Mouse (Mus musculus): ENCODE results near the gene Abca8b.
"Not testable (repeated sequence)": the region's sequence is repeated elsewhere in the genome, so short reads cannot be mapped to it uniquely, and the experiment has no call there.

Abca8b gene

DNA sequence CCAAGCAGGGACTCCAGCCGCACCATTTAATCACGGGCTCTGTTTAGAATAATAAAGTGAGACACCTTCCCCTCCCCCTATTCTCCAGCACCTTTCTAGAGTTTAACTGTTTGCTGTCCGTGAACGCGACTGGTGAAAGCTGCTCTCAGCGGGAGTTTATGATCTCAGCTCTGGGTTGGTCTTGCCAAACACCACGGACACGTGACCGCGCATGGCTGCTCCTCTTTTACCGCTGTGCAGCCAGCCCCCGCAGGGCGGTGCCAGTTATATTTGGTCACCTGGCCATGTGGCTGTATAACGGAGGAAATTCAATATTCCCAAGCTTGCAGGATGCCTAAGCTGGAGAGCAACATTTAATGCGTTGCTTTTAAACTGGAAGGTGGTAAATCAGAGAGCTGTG is at the start of gene Abca8b:
Abca8b (minus strand) TSS at position 222 of the 400 bp plus-strand sequence.
- no peak for DNase-seq (ENCODE audit: low read depth, low spot score)

DNA sequence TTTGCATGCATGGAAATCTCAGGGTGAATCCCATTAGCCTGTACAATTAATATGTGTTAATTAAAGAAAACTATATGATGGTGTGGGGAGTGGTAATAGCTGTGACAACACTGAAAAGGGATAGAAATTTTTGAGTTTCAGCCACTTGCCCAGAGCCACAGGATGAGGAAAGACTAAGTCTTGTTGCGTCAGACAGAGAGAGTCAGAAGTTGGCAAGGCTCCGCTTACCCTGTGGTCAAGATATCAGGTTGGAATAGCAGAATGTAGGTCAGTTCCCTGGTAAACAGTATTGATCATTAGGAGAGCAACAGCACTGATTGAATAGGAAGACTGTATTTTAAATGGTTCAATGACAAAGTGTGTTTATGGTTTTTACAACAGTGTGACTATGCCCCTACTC is 42.1 kb upstream of the Abca8b start:
- no peak for DNase-seq (ENCODE audit: low read depth, low spot score)

DNA sequence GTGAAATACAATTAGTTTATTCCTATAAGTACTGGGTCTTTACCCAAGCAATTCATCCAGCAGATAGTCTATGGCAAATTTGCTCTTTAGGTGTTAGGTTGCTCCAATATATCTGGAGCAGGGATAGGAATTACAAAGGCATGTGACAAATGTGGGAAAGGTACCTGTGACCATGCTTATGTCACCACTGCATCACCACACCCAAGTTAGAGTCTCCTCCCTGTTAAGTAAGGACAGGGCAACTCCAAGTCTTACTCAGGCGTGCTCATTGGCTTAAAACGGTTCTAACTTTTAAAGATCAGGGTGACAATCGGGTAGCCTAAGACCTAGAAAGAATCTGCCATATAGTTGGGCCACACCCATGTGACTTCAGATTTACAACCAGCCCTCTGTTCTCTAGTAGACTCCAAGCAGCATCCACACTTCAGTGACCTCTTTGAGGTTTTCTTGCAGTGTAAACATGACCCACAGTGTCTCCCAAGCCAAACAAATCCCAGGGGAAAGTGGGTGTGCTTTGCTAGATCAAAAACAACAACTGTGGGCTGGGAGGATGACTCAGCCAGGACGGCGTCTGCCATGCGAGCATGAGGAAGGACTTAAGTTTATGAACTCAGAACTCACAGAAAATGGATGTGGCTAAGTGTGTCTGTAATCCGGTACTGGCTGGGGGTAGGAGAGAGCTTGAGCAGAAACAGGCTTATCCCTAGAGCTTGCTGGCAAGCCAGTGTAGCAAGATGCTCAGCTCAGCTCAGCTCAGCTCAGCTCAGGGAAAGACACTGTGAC is 33.5 kb upstream of the Abca8b start:
- no peak for DNase-seq (ENCODE audit: low read depth, low spot score)

DNA sequence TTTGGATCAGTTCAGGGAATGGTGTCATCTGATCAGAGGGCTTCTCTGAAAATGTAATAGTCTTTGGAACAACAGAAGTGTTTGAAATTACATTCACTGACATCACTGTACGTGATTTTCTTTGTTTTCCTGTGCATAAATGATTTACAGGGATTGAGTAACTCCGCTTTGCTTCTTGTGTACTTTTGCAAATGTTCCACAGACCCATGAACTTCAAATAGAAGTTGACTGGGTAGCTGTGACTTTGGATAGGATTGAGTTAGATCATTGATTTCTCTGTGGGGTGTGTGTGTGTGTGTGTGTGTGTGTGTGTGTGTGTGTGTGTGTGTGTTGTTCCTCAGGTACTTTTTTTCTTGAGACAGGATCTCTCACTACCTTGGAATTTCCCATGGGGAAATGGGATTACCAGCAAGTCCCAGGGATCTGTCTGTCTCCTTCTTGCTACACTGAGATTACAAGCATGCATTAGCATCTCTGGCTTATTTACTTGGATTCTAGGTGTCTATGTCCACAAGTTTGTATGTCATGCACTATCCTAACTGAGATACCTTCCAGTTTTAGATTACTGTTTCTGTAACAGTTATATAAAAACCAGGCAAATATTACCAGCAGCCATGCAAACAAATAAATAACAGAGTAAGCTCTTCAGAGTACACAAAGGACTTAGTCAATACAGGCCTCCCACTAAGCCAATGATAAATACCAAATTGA is 15.3 kb upstream of the Abca8b start:
- no peak for DNase-seq (ENCODE audit: low read depth, low spot score)

DNA sequence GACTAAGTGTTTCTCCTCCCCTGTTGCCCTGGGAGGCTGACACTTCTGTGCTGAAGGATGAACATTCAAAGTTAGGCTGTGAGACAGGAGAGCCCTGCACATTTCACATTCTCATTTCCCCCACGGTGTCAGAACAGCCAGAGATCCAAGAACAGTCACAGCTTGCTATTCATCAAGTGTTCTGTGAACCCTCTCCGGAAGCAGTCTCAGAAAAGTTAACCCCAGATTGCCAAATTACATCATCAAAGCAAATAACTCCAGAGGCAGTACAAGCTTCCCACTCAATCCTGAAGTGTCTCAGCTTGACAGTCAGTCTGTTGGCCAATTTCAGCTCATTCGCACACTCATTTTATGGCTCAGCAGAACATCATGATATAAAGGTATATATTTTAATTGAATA is 632 bp downstream of the Abca8b start:
- DNase-seq (ENCODE audit: low read depth, low spot score) = no peak

DNA sequence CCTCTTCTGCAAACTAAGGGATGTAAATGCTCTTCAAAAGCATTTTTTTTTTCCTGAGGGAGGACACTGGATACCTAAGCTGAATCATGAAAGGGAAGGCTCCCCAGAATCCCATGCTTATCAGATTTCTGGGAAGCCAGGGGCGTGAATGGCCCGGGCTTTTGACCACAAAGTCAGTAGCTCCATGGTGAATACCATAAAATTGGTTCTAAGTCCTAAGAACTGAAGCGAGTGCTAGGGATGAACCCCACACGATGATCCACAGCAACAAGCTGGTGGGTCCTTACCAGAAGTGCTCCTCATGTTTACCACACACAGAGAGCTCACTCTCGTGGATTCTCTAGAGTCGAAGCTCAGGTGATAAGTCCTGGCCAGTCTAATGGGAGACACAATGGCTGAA is 1.6 kb downstream of the Abca8b start:
- no peak for DNase-seq (ENCODE audit: low read depth, low spot score)

DNA sequence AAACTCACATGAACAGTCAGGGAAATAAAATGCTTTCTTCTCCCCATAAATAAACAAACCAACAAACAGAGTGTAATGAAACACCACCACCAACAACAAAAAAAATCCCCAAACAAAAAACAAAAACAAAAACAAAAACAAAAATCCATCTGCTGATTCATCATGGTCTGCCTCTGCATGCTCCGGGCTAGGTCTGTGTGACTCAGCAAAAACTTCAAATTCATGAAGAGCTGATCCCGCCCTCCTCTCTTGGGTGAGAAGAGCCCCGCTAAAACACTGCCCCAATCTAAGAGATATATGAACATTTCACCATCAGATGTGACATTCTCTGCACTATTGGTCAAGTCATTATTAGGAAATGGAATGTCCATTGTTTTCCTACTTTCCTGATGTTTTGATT is 4.4 kb downstream of the Abca8b start:
- DNase-seq (ENCODE audit: low read depth, low spot score) = peak; percentile 3

DNA sequence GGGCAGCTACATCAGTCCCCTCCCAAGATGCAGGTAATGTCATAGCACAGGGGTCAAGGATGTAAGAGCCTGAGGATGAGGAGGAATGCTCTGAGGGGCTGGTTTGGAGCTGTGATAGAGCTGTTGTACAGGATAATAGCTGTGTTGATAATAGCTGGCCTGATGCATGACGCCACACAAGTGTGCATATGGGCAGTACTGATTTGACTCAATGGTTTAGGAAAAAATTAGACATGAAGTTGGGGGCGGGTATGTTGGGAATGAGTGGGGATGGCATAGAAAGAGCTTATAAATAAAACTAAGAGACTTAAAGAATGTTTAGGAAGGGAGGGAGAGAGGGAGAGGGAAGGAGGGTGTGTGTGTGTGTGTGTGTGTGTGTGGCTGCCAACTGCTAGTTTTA is 5.4 kb downstream of the Abca8b start:
- DNase-seq (ENCODE audit: low read depth, low spot score) = no peak

DNA sequence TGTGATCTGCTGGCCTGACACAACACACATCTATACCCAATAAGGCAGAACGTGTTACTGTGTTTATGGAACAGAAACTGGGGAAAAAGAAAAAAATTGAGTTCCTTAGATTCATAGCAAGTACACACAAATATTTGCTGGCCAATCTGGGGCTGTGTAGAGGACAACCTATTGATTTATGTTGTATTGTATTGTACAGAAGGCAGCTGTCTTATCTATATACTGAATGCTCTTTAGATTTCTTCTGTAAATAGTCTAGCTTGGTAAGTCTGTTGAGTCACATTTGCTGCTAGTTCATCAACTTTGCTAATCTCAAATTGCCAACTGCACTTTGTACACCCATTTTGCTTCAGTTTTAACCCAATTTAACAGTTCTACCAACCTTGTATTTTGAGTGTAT is 7.5 kb downstream of the Abca8b start:
- DNase-seq (ENCODE audit: low read depth, low spot score) = no peak

DNA sequence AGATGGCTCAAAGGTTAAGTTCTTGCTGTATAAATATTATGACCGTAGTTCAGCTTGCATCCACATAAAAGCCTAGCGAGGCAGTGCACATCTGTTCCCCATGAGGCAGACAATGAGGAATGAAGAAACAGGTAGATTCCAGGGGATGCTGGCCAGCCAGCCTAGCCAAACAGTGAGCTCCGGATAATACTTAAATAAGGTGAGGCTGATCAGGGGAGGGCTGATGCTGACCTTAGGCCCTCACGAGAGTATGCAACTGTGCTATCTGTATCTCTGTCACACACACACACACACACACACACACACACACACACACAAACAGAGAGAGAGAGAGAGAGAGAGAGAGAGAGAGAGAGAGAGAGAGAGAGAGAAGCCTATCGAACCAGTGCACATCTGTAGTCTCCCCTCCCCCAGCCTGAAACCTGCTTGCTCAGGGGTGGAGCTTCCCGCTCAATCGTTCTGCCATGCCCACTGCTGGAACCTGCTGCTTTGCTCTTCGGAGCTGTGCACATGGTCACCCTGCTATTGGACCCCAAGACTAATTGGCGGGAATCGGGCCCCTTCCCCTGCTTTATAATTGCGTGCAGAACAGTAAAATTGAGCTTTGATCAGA is 8.1 kb downstream of the Abca8b start:
- DNase-seq (ENCODE audit: low read depth, low spot score) = not testable (repeated sequence)

DNA sequence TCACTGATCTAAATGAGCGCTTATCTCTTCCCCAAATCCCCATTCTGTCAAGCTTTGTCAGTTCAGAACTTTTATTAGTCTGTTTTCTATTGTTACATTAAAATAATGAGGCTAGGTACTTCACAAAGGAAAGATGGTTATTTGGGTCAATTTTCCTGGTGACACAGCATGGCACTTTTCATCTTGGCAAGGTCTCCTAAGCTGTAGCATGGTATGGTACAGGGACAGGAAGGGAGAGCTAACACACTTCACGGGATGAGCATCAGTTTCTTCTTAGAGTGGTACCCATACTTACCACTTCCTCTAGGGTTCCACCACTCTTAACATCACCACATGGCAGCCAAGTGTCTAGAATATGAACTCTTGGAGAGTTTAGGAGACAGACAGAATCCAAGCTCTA is 13.8 kb downstream of the Abca8b start:
- no peak for DNase-seq (ENCODE audit: low read depth, low spot score)

DNA sequence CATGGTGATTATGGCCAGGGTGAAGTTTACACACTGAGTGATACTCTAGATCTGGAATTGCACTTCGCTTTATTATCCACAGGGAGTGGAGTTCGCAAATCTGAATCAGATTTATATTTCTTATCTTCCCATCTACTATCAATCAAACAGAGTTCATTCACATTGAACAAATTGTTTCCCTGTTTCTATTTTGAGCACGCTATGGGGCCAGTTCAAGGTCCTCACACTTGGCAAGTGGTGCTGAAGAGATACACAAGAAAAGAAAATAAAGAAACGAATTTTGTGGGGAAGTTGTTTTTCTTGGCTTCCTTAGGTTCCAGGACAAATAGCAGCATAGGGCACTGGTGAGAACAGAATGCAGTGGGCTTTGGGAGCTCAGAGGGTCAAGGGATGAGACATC is 25.1 kb downstream of the Abca8b start:
- DNase-seq (ENCODE audit: low read depth, low spot score) = no peak

DNA sequence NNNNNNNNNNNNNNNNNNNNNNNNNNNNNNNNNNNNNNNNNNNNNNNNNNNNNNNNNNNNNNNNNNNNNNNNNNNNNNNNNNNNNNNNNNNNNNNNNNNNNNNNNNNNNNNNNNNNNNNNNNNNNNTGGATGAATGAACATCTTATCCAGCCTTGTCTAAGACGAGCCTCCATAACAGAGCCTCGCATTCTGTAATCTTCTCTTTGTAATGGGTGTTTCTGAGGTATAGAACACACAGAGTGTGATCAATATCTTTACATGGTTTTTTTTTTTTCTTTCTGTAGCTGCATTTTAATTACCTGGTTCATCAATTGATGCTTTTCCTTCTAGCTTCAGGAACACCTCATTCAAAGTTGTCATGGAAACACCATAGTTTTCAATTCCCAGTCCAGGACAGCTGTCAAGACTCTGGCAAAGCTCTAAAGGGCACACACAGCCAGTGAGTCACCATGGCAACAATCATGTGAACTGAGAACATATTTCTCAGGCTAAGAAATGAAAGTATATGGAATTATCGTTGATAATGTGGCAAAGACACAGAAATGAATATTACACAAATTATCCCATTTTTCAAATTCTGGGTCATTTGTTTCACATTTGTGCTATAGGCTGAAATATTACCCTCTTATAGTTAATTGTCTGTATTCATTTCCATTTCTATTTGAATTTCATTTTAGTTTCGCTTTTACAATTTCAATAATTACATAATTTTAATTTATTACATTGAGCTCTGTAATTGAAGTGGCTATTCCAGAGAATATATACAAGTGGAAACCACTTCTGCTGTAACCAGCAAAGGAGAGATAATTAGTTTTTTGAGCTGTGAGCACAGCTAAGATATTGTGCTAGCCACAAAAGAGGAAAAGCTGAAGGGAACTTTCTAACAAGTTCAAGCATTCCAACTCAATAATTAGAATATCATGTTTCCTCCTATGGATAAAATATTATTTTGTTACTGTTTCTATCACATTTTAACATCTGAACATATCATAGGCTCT is 33.9 kb downstream of the Abca8b start:
- DNase-seq (ENCODE audit: low read depth, low spot score) = no peak

DNA sequence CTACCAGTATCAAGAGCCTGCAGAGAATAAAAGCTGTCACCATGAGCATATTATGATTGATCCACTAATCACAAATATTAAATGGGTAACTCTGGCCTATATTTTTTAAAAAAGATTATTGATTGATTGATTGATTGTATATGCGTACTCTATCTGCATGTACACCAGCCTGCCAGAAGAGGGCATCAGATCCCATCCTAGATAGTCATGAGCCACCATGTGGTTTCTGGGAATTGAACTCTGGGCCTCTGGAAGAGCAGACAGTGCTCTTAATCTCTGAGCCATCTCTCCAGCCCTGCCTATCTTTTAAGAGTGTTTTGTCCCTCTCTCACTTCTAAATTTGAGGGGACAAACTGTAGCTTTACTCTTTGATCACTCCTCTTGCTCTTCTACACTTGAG is 40.5 kb downstream of the Abca8b start:
- DNase-seq (ENCODE audit: low read depth, low spot score) = no peak

DNA sequence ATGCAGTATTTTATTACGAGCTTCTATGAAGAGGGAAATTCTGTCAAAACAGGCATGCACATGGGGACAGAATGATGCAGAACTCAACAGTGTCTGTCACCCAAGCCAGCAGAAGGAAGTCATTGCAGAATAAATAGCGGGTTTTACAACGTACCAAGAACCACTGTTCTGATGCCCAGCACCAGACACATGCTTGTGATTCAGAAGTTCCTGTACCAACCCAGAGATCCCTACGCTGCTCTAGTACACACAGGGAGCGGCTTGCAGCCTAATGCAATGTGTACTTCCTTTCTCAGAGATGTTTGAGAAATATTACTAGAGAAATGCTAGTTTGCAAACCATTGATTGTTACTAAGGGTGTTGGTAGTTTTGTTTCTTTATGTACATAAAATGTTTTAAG is 58.7 kb downstream of the Abca8b start:
- DNase-seq (ENCODE audit: low read depth, low spot score) = no peak

DNA sequence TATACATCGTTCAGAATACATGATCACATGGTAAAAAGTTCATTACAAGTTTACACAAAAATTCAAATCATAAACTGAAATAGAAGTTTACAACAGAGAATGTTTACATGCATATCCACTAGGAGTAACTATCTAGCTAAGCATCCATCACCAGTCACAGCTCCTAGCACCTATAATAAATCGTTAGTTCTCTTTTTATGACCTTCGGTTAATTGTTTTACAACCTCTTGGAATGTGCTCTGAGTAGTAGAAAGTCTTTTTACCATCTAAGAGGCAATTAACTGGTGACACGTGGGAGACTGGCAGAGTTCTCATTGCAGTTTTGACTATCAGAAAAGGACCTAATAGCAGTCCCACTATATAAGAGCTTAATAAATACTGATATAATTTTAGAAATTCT is 62.4 kb downstream of the Abca8b start:
- not testable (repeated sequence) for DNase-seq (ENCODE audit: low read depth, low spot score)

DNA sequence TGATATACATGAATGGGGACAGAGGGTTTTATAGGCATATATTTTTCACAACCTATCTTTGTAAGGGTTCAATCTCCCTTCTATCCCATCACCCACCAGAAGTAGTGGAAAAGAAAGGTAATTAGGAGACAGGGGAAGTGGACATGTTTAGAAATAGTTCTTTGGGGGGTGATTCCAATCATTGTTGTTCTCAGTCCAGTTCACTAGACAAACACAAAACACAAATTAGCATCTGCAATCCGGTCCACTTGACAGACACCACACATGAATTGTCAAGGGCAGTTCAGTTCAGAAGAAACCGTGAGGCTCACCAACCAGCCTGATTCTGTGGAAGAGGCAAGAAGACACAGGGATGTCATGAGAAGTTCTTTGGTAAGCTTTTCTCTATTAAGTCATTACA is 67.2 kb downstream of the Abca8b start:
- no peak for DNase-seq (ENCODE audit: low read depth, low spot score)

DNA sequence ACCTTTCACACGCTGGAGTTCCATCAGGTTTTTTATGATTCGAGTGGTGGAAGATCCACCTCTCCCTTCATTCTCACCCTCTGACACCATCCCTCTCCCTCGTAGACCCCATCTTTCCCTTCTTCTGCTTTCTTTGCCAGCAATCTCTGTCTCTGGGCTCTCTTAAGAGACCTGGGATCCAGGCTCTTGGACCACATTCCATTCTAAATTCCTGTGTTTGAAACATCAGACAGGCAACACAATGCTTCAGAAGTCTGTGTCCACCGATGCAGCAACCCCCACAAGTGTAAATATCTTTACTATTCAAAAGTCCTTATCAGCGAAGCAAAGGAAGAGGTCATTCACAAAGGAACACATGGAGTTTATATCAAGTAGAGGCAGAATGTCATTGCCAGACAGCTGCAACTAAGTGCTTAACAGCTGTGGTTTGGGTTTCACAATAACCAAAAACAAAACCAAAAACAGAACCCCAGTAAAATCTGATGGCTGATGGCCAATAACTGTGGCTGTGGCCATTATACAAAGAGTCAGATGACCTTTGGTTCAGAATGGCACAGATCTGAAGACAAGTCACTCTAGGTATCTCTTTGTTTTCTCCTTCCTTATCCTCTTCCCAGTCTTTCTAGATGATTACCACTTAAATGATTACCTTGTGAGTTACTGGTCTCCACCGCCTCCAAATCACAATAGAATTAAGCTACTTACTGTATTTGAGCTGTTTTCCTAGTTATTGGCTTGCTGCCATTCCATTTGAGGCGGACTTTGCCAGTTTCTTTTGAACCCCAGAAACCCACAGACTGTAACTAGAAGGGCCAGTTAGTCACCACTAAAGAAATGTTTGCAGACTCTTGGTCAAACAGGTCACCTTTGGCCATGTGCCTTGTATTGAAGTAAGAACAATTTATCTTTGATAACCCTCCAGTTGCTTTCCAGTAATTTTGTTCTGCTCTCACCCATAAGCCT is 68.6 kb downstream of the Abca8b start:
- no peak for DNase-seq (ENCODE audit: low read depth, low spot score)

DNA sequence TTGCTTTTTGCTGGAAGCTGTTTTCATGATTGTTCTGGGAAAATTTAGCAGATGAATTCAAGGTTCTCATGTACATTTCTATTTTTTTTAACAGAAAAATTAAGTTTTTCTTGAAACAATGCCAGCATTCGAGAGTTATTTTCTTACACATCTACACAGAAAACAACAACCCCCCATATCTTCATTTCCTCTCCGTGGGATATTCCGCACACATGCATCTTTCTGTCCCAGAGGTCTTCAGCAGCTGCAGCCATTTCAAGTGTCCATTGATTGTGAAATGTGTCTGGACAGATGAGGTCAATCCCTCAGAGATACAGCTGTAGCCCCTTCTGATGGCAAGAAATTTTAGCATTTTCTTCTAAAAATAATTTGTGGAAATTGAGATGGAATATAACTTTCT is 73.4 kb downstream of the Abca8b start:
- DNase-seq (ENCODE audit: low read depth, low spot score) = no peak

DNA sequence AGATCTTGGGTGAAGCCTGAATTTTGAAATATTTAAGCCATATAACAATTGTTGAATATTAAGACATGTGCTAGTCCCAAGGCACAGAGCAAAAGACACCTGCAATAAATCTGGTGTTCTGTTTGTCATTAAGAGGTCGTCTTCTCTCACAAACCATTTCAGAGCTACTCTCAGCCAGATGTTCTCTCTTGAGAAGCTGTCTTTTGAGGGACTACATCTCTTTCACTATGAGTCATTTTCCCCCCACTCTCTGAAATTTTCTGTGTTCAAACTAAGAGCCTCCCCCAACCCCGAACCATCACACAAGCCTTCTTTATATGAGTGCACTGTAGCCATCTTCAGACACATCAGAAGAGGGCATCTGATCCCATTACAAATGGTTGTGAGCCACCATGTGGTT is 76.2 kb downstream of the Abca8b start:
- no peak for DNase-seq (ENCODE audit: low read depth, low spot score)

DNA sequence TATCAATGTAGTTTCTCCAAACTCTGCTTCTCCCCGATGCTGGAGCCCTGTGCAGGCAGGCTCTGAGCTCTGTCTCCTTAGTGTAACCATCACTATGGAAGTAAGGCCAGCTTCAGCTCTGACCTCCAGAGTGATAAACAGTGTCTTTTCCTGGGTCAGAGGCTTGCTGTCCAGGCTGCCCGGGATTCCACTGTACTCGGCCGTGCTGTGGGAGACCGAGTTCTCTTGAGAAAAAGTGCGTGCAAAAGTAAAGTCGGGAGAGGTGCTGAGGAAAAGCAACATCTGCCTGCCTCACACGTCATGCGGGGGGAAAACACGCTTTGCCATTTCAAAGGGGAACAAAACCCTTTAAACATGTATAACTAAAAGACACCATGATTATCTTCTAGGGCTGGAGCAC is 79.0 kb downstream of the Abca8b start:
- no peak for DNase-seq (ENCODE audit: low read depth, low spot score)

Data from c-Kit-negative CD71-positive TER-119-positive erythroid progenitor cells, embryonic 14.5 days (primary cell).